Mouse (Mus musculus) spleen, adult 18-20 months (tissue): ENCODE measurements around the gene Fbxo40.

Source experiments
- DNase-seq, 2 experiments: peaks; one replicate each; pipeline ENCODE4 v3.0.0; 2022; ENCODE audit warnings: mixed read lengths in 2 of 2

Gene Fbxo40

DNA sequence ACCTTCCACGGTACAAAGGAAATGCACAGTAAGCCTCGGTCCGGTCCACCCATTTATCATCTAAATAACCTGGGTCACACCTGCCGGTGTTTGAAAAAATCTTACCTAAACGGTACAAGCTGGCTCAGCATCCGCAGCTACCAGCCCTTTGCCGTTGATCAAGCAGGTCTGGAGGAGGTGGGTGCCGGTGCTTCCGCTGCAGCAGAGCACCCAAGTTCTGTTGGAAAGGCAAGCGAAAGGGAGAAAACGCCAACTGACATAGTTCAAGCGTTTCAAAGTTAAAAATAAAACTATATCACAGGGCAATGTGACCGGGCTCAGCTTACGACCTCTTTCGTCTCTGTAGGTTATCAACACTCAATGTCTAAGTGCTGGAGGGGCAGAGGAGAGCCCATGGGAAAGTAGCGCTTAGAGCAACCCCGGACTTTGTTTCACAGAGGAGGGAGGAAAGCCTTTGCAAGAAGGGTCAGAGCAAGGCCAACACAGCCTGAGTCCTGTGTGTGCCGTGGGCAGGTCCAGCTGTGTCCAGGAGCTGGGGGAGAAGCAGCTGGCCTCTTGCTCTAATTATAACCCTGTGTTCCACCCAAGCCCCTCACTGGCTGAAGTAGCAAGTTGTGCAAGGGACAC, at the start of gene Fbxo40:
Gene Fbxo40, minus strand, starts transcription at position 469 of the 627 bp plus-strand sequence.
- no peak for DNase-seq

DNA sequence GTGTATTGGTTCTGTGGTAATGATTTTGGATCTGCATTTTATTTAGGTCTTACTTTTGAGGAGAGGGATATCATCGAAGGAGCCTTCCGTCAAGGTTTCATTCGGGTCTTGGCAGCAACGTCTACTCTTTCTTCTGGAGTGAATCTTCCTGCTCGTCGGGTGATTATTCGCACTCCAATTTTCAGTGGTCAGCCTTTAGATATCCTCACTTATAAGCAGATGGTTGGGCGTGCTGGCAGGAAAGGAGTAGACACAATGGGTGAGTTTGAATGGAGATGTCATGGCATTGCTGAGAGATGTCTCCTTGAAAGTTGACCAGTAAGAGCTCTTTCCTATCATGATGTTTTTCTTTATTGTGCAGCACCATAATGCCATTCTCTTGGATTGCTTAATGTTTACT, 44.5 kb upstream of the Fbxo40 start:
- DNase-seq = no peak

DNA sequence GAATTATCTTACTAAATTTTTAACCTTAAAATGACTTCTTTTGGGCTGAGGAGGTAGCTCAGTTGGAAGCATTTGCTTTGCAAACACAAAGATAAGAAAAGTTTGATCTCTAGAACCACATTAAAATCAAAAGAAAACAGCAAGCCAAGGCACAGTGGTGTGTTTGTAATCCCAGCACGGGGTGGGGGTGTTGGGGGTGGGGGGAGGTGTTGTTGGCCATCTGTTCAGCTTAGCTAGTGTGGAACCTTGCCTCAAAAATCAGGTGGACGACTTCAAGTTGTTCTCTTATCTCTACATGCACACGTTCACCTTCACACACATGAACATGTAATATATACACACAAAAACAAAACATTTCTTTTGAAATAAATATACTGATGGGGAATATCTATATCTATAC, 41.7 kb upstream of the Fbxo40 start:
- no peak for DNase-seq

DNA sequence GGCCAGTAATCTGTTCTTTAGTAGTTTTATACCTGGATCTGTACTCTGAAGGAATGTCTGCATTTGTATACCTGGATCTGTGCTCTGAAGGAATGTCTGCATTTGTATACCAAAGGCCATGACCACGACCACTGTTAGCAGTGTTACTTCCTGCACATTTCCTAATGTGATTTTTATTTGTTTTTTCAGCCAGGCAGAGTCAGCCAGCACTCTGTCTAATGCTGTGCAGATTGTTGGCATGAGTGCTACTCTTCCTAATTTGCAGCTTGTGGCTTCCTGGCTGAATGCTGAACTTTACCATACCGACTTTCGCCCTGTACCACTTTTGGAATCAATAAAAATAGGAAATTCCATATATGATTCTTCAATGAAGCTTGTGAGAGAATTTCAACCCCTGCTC, 37.3 kb upstream of the Fbxo40 start:
- no peak for DNase-seq

DNA sequence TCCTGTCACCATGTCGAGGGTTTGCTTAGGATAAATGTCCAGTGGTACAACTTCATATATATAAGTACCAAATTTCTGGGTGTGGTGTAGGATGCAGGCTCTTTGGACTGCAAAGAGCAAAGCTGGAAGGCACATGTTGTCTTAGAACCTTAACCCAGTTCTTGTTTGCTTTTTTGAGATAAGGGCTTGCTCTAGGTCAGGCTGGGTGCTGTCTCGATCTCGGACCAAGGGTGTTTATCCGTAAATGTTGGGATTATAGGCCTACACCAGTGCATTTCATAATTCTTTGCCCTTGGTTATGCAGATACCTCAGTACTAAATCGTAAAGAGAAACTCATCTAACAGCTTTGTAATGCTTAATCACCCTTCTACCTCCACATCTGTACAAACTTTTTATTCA, 22.1 kb upstream of the Fbxo40 start:
- no peak for DNase-seq

DNA sequence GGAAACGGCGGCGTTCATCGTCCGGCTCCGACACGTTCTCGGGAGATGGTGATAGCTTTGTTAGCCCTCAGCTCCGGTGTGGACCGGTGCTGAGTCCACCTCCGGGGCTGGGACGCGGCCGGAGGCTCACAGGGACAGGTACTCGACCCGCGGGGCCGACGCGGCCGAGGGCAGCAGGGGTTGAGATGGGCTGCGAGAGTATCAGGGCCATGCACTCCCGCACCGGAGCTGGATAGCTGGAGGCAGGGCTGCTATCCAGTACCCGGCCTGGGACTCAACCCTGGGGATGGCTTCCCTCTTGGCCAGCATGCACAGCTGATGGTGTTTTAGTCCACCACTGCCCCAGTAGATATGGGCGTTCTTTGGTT, 21.6 kb upstream of the Fbxo40 start:
- no peak for DNase-seq

DNA sequence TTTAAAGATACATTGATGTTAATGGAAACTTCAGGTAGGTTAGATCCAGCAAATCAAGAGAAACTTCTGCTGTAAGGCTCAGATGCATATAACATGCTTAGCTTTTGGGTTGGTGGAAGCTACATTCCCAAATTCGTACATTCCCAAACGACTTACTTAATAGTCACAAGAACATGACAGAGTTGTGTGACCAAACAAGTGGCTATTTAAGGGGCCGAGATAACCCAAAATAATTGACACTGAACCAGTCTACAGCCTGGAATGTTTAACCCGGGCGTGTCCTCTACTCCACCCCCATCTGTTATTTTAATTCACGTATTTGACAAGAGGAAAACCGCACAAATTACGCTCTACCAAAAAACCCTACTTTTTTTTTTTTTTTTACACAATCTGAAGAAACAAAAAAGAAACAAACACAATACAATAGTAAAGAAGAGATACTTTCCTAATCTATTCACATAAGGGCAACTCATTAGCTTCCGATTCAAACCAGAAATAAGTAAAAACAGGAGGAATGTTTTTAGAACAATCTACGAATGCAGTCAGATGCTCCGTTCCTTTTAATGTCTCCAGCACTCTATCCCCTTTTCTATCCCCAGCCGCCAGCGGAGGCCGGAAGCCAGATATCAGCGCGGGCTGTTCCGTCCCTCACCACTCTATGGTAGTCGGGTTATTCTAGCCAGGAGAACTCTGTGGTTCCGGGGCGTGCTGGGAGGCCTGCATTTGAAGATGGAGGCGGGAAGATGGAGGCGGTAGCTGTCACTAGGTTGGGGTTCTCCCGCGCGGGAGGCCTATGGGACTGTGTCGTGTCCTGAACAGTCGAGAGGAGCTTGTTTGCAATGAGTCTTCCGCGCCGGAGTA, 21.0 kb upstream of the Fbxo40 start, which contains the start of gene Polq:
Gene Polq, plus strand, starts transcription at position 726 of the 861 bp plus-strand sequence.
- DNase-seq = peak; percentile 79 to 87

DNA sequence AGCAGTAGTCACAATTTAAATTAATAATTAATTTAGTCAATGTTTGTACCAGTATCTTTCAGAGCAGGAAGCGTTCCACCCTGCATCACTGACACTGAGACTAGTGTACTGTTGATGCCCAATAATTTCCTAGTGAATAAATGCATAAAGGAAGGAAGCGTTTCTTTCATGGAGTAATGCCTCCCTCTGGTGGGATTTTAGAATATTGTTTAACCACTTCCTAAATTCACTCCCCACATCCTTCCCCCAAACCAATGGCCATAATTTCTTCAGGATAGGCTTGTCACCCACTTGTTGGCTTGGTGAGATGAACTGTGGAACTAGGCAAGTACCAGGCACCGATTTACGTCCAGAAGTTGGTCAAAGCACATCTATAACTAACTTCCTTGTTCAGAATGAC, 20.1 kb upstream of the Fbxo40 start:
- DNase-seq = peak in 1 of 2 experiments; percentile 24

DNA sequence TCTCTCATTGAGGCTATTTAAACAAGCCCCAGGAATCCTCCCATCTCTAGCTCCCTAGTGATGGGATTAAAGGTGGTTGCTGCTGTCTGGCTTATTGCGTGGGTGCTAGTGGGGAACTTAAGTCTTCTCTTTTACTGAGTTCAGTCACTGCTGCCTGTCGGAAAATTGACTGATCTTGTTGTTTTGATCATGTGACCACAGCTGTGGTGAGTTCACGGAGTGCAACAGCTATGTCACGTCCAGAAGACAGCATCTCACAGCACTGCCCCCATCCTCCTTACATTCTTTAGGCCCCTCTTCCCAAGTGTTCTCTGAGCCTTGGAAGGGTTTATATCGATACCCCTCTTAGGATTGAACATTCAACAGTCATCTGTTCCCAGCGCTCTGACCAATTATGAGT, 19.0 kb upstream of the Fbxo40 start:
- no peak for DNase-seq

DNA sequence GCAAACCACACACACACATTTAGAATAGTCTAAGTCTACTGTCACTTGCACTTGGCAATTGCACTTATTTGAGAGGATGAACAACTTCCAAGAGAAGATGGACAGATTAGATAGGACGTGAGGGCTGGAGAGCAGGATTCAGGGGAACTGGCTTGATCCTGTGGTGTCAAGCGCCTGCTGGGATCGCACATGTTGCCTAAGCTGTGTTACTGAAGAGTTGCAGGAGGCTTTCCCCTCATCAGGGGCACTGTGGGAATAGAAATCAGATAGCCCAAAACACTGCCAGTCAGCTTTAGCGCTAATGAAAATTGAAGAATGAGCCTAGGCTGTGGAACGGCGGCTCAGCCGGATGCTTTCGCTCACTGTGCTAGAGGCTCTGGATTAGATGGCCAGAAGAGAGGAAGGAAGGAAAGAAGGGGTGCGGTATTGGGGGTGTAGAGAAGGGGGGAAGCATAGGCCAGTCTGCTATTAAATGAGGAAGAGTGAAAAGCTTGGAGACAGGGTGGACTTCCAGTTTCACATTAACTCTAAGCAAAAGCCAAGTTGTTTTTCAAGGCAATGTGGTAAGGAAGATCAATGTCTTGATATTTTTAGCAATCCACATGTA, 9.2 kb upstream of the Fbxo40 start:
- DNase-seq = no peak

DNA sequence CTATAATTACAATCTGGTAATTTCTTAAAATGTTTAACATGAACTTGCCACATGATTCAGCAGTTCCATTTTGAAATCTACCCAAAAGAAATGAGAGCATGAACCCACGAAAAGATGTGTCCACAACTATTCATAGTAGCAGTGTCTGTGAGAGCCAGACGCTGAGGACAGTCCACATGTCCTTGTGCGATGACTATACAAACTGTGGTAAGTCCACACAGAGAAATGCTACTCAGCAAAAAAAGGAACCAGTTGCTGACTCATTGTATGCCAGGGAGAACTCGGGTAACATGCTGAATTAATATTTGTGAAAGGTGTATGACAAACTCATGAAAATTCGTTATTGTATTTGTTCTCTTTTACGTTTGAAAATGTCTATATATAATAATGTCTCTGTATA, 7.4 kb upstream of the Fbxo40 start:
- DNase-seq = no peak

DNA sequence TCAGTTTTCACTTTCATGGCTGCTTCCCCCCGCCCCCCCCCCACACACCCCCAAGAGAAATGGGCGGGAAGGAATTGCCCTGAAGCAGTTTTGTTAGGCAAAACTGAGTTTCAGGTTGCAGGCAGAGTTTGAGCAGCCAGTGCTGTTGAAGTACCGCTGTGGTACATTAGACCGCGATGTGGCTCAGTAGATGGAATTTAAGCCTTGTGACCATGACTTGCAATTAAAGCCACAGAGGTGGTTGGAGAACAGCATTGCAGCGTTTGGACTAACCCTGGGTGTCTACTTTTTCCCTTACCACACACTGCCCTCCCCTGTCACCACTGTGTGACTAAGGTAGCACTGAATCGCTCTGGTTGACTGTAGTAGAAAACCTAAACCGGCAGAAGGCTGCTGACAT, 774 bp downstream of the Fbxo40 start:
- no peak for DNase-seq

DNA sequence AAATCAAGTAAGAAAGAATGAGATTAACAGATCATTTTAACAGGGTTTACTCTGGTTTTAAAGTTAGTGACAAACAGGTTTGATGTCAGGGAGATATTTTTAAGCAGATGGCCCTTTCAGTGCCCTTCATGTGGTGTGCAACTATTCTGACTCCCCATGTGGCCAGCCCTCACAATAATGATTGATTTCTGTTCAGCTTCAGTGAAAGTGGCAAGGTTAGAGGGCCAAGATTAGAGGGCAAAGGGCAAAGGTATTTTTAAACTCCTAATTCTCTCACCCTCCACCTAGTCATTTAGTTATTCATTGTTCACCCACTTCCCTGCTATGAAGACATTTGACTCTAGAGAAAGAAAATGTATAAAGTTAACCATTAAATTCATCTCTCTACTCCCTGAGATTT, 2.2 kb downstream of the Fbxo40 start:
- DNase-seq = no peak

DNA sequence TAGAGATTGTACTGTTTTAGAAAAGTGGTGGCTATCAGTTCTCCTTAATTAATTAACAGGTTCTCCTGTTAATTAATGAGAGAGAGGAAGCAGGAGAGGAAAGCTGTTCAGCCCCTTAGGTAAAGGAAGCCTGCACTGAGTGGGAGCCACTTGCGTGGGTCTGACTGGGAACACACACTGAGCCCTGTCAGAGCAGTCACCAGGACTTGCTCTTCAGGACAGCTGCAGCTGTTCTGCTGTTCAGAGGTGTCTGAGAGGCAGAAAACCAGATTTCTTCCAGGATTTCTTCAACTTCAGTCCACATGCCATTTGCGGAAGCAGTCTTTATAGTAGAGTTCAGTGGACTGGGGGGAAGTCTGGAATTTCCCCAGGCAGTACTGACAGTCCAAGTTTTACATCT, 2.9 kb downstream of the Fbxo40 start:
- DNase-seq = no peak

DNA sequence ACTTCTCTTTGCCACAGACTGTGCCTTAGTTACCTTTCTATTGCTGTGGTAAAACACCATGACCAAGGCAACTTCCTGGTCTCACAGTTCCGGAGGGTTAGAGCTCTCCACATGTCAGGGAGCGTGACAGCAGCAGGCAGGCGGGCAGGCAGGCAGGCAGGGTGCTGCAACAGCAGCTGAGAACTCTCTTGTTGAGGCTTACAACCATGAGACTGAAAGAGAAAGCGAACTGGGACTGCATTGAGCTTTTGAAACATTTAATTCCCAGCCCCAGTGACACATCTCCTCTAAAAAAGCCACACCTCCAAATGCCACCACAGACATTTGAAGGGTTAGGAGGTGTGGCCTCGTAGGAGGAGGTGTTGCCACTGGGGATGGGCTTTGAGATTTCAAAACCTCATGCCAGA, 4.6 kb downstream of the Fbxo40 start:
- DNase-seq = peak; percentile 56 to 61

DNA sequence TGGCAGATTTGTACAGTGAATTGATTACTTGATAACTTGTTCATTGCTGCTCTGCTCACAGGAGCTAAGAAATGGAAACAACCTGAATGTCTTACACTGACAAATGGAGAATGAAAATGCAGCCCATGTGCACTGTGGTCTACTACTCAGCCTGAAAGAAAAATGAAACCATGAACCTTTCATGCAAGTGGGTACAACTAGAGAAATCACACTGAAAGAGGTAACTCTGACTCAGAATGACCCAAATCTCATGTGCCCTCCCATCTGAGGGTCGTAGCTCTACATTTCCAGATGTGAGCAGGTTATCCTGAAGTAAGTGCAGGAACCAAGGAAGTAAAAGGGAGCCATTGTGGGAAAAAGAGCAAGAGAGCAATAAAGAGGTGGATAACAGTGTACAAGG, 6.5 kb downstream of the Fbxo40 start:
- no peak for DNase-seq

DNA sequence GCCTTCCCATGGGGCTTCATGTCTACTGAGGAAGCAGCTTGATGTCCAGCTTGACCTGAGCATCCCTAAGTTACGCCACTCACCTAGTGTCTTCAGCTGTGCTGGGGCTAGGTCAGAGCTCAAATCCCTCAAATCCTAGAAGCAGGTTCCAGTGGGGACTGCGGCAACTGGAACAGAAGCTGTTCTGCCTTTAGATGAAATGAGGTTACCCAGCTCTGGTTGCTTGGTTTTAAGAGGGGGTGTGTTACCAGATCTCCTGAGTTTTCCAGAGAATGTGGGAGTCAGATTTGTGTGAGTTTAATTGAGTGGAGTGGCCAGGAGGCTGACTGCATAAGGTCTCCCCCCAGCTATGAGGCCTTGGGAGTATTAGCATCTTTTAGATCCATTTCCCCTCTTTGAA, 11.1 kb downstream of the Fbxo40 start:
- no peak for DNase-seq

DNA sequence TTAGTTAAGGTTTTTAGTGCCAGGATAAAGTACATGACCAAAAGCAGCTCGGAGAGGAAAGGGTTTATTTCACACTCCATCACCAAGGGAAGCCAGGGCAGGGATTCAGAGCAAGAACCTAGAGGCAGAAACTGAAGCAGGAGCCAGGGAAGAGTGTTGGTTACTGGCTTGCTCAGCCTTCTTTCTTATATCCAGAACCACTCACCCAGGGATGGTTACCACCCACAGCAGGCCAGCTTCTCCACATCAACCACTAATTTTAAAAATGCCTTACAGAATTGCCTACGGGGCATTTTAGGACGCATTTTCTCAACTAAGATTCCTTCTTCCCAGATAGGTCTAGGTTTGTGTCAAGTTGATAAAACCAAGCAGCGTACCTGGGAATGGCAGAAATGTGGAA, 26.9 kb downstream of the Fbxo40 start:
- no peak for DNase-seq

DNA sequence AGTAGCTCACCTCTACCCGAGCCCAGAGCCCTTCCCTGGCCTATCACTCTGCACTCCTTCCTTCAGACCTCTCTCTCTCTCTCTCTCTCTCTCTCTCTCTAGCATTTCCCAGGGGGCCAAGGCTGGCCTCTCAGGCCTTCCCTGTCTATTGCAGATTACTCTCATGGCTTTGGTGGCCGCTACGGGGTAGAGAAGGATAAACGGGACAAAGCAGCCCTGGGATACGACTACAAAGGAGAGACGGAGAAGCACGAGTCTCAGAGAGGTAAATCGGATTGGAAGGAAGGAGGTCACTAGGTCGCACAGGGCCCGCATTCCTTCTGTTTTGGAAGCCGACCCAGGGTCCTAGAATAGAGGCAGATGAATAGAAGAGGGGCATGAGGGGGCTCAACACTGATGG, 35.2 kb downstream of the Fbxo40 start:
- no peak for DNase-seq

DNA sequence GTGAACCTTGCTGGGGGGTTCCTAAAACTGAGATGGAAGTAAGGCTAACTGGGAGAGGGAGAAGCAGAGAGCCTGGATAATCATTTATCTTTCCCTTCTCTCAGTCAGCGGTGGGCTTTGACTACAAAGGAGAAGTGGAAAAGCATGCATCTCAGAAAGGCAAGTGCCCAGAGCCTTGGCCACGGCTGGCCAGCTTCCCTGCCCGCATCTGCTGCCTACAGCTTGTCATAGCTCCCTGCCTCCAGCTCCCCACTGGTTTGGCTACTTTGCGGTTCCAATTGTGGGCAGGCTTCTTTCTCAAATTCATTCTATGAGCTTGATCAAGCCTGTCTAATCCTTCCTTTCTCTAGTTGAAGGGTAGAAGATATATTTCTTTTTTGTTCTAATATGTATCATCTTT, 39.2 kb downstream of the Fbxo40 start:
- no peak for DNase-seq

DNA sequence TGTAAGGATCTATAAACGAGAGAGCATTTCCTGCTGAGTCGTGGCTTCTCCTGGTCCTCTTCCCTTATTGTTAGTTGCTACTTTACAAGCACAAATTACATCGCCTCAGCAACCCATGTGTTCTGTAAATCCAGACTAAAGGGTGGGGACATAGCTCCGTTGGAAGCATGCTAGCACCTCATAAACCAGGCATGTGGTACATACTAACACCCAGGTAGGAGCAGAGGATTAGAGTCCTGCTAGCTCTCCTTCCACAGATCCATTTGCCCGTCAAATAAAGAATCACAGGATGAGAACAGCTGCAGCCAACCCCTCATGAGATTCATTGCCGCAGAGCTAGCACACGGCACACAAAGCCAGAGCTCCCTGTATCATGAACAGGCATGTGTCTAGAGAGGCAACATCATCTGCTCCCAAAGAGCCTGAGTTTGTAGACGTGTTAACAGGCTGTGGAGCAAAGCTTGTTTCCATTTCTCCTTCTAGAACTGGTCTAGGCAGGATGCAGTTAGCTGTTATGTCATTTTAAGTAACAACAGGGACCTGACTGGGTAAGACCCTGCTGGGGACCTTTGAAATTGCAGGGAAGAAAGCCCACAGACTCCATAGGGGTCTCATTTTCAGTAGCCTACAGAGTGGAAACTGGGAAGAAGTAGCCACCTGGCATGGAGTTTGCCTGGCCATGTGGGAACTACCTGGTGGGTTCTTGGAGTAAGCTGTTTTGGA, 40.5 kb downstream of the Fbxo40 start:
- DNase-seq = no peak

DNA sequence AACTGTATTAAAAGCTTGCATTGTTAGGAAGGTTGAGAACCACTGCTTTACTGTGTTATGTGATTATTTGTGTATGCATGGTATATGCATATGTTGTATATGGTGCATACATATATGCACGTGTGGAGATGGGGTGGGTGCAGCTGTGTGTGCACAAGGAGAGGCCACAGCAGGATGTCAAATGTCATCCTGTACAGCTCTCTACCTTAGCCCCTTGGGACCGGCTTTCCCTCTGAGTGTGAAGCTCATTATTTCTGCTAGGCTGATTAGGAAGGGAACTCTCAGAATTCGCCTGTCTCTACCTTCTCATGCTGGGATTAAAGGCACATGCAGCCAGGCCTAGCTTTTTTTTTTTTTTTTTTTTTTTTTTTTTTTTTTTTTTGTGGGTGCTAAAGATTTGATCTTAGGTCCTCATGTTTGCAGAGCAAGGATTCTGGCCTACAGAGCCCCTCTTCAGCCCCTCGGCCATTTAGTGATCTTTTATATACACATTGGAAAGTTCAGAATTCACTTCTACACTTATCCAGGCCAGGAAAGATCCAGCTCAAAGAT, 42.5 kb downstream of the Fbxo40 start:
- DNase-seq = no peak
